Mouse (Mus musculus) embryonic facial prominence, embryonic 15.5 days (tissue): ENCODE results near the gene Daam2. TPM values are rescaled to one million over a fixed set of nuclear protein-coding genes. Genes with fewer than 3 reads are reported as not detected.

Source experiments
- ATAC-seq: fragments of 200-750 bp; cut with Nextera tagmentation; 2 replicates; pipeline ENCODE4 v1.8.0; 2017; ENCODE audit warnings: low read depth, moderate TSS enrichment; ENCODE audit not compliant: insufficient number of reproducible peaks, low FRiP score, low TSS enrichment
- H3K27ac ChIP-seq: fragments of 300-500 bp; sonication (generic); replicated peaks from 2 replicates; pipeline ENCODE4 v1.5.1; 2015; ENCODE audit warnings: mild to moderate bottlenecking, inconsistent platforms
- H3K27me3 ChIP-seq: fragments of 300-500 bp; sonication (generic); 2 replicates; pipeline ENCODE4 v1.6.1; 2015; ENCODE audit warnings: inconsistent platforms
- H3K36me3 ChIP-seq: fragments of 300-500 bp; sonication (generic); 2 replicates; pipeline ENCODE4 v1.6.1; 2015; ENCODE audit warnings: mild to moderate bottlenecking, inconsistent platforms
- H3K4me1 ChIP-seq: fragments of 300-500 bp; sonication (generic); 2 replicates; pipeline ENCODE4 v1.6.1; 2015; ENCODE audit warnings: inconsistent platforms
- H3K4me2 ChIP-seq: fragments of 300-500 bp; sonication (generic); replicated peaks from 2 replicates; pipeline ENCODE4 v1.6.1; 2015; ENCODE audit warnings: mild to moderate bottlenecking, inconsistent platforms
- H3K4me3 ChIP-seq: fragments of 300-500 bp; sonication (generic); replicated peaks from 2 replicates; pipeline ENCODE4 v1.5.1; 2015; ENCODE audit warnings: mild to moderate bottlenecking, inconsistent platforms
- H3K9ac ChIP-seq: fragments of 300-500 bp; sonication (generic); 2 replicates; pipeline ENCODE4 v1.6.1; 2015; ENCODE audit warnings: inconsistent platforms
- H3K9me3 ChIP-seq: fragments of 300-500 bp; sonication (generic); replicated peaks from 2 replicates; pipeline ENCODE4 v1.6.1; 2016; ENCODE audit warnings: inconsistent platforms
- WGBS: fragments of 180-500 bp; shearing (Covaris S2); methylation state at CpG from one replicate; pipeline ENCODE4 v1.1.7; 2015; 5-methylcytosine and 5-hydroxymethylcytosine counted together
- polyA plus RNA-seq: library from polyadenylated mRNA; unstranded; fragments of >200 nt; fragmentation: Nextera tagmentation; extraction: Ambion mirVana; gene quantifications from 2 replicates; pipeline ENCODE4 v1.2.1, GENCODE M21; 2015

The Daam2 gene
- polyA plus RNA-seq, 1 experiment from 2014 or later, result 13.1 TPM

DNA sequence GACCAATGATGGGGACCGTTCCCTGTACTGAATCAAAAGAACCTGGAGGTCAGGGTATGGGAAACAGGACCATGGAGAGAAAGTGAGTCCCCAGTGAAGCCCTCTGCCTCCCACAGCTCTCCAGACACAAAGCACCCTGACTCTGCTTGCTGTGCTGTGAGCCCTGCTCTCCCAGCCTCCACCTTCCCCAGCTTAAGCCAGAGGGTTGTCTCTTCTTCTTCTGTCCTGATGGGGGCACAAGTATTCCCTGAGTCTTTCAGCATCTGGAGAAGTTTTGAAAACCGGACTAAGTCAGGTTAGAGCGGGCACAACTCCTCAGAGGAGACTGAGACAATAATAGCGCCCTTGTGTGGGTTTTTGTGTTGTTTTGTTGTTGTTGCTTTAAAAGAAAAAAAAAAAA is 2.2 kb downstream of the Daam2 start:
- Histone ChIP-seq H3K36me3 (no peaks in the 10 kb centered on the region), H3K27me3 (no peaks in the 10 kb centered on the region), H3K4me1 (peaks cover 14% of the 10 kb centered on the region), H3K9ac (no peak overlapping the region), H3K4me3 (peak overlapping the region; percentile 61), H3K9me3 (no peaks in the 10 kb centered on the region), H3K27ac (peak overlapping the region; percentile 95), H3K4me2 (peak overlapping the region; percentile 75)
- WGBS, result 35% methylated on average over 4 of the region's 4 CpGs
- ATAC-seq, result no peak

- Histone ChIP-seq H3K27ac (no peak overlapping the region), H3K4me1 (peaks cover 14% of the 10 kb centered on the region), H3K4me2 (no peak overlapping the region)
These were observed 4.3 kb downstream of the Daam2 start for GRCm38 (mm10) chr17:49559786-49560289.

GRCm38 (mm10) chr17:49556169-49556568 is 8.0 kb downstream of the Daam2 start:
- no peaks in the 10 kb centered on the region for H3K36me3 ChIP-seq
- no peaks in the 10 kb centered on the region for H3K27me3 ChIP-seq
- H3K27ac ChIP-seq, result no peak overlapping the region
- no peak overlapping the region for H3K4me3 ChIP-seq
- WGBS, result 83% methylated on average over 3 of the region's 3 CpGs
- peaks cover 9% of the 10 kb centered on the region for H3K4me1 ChIP-seq
- ATAC-seq, result no peak
- H3K9me3 ChIP-seq, result no peaks in the 10 kb centered on the region
- no peak overlapping the region for H3K4me2 ChIP-seq
- H3K9ac ChIP-seq, result no peak overlapping the region

More at GRCm38 (mm10) chr17:49559786-49560289, 4.3 kb downstream of the Daam2 start:
- 22% methylated on average over 5 of the region's 5 CpGs for WGBS
- Histone ChIP-seq H3K9ac (no peak overlapping the region), H3K4me3 (no peak overlapping the region), H3K27me3 (no peaks in the 10 kb centered on the region), H3K36me3 (no peaks in the 10 kb centered on the region), H3K9me3 (no peaks in the 10 kb centered on the region)
- no peak for ATAC-seq

GRCm38 (mm10) chr17:49551991-49552390 is 12.2 kb downstream of the Daam2 start:
- Histone ChIP-seq H3K4me3 (no peak overlapping the region), H3K4me1 (no peaks in the 10 kb centered on the region; the same call in 1 of the 2 replicates), H3K9ac (no peak overlapping the region), H3K4me2 (no peak overlapping the region), H3K27ac (no peak overlapping the region), H3K27me3 (no peaks in the 10 kb centered on the region), H3K36me3 (peaks cover 7% of the 10 kb centered on the region; the same call in 1 of the 2 replicates), H3K9me3 (no peaks in the 10 kb centered on the region)
- 67% methylated on average over 7 of the region's 7 CpGs for WGBS
- ATAC-seq, result no peak

- no peak overlapping the region for H3K4me2 ChIP-seq
- H3K4me1 ChIP-seq, result no peaks in the 10 kb centered on the region; the same call in 1 of the 2 replicates
- peaks cover 7% of the 10 kb centered on the region; the same call in 1 of the 2 replicates for H3K36me3 ChIP-seq
- WGBS, result 82% methylated on average over 2 of the region's 2 CpGs
- H3K27me3 ChIP-seq, result no peaks in the 10 kb centered on the region
- no peak for ATAC-seq
- H3K27ac ChIP-seq, result no peak overlapping the region
- H3K4me3 ChIP-seq, result no peak overlapping the region
- H3K9ac ChIP-seq, result no peak overlapping the region
- H3K9me3 ChIP-seq, result no peaks in the 10 kb centered on the region
These were observed 12.7 kb downstream of the Daam2 start for GRCm38 (mm10) chr17:49551465-49551864.

DNA sequence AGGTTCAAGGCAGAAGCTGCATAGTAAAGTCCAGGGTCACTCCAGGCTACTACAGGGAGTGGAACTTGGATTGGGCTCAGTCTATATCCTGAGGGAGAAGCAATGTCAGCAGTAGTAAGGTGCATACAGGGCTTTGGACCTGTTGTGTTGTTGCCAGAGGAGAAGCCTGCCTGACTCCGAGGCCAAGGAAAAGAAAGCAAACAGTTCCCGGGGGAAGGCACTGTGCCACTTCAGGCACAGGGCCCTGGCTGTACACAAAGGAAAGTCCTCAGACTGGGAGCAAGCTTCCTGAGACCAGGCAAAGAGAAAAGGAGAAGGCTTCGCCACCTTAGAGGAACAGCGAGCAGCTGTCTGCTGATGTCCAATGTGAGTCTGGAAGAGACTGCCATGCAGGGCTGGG is 18.1 kb downstream of the Daam2 start:
- H3K9ac ChIP-seq, result no peak overlapping the region
- no peak overlapping the region for H3K4me3 ChIP-seq
- no peak overlapping the region for H3K27ac ChIP-seq
- no peaks in the 10 kb centered on the region for H3K27me3 ChIP-seq
- no peak for ATAC-seq
- peaks cover 7% of the 10 kb centered on the region; the same call in 1 of the 2 replicates for H3K36me3 ChIP-seq
- no peak overlapping the region for H3K4me2 ChIP-seq
- no peaks in the 10 kb centered on the region for H3K9me3 ChIP-seq
- 76% methylated on average over 4 of the region's 4 CpGs for WGBS
- peaks cover 18% of the 10 kb centered on the region for H3K4me1 ChIP-seq

- Histone ChIP-seq H3K4me2 (no peak overlapping the region), H3K9ac (no peak overlapping the region), H3K4me1 (peaks cover 24% of the 10 kb centered on the region), H3K36me3 (peaks cover 5% of the 10 kb centered on the region; the same call in 1 of the 2 replicates), H3K27me3 (no peaks in the 10 kb centered on the region), H3K4me3 (no peak overlapping the region), H3K9me3 (no peaks in the 10 kb centered on the region), H3K27ac (no peak overlapping the region)
- WGBS, result 80% methylated on average over 4 of the region's 4 CpGs
- ATAC-seq, result no peak
These were observed 18.7 kb downstream of the Daam2 start for GRCm38 (mm10) chr17:49545424-49545823.

DNA sequence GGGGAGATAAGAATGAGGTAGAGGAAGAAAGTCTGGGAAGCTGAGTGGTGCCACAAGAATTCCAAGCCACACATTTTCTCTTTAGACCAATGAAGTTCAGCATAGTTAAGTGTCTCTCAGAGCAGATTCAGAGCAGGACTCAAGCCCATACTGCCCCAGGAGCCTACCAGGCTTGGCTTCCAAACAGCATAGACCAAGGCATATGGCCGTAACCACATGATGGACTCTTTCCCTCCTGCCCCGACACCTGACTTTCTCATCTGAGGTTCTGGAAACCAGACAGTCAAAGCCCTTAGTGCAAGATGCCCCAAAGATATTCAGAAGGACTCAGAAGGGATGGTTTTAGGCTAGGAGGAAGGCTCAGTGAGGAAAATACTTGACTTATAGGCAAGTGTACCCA is 19.6 kb downstream of the Daam2 start:
- peaks cover 32% of the 10 kb centered on the region for H3K4me1 ChIP-seq
- H3K27ac ChIP-seq, result no peak overlapping the region
- no peaks in the 10 kb centered on the region for H3K9me3 ChIP-seq
- H3K4me2 ChIP-seq, result no peak overlapping the region
- peaks cover 2% of the 10 kb centered on the region; the same call in 1 of the 2 replicates for H3K36me3 ChIP-seq
- H3K27me3 ChIP-seq, result no peaks in the 10 kb centered on the region
- ATAC-seq, result no peak
- H3K9ac ChIP-seq, result no peak overlapping the region
- H3K4me3 ChIP-seq, result no peak overlapping the region
- 94% methylated on average over 2 of the region's 2 CpGs for WGBS

- Histone ChIP-seq H3K4me2 (peak overlapping the region; percentile 12; the same call in 1 of the 2 replicates), H3K27ac (peak overlapping the region; percentile 81)
- peak; percentile 30; the same call in 1 of the 2 replicates for ATAC-seq
These were observed 23.4 kb downstream of the Daam2 start for GRCm38 (mm10) chr17:49540706-49541105.

DNA sequence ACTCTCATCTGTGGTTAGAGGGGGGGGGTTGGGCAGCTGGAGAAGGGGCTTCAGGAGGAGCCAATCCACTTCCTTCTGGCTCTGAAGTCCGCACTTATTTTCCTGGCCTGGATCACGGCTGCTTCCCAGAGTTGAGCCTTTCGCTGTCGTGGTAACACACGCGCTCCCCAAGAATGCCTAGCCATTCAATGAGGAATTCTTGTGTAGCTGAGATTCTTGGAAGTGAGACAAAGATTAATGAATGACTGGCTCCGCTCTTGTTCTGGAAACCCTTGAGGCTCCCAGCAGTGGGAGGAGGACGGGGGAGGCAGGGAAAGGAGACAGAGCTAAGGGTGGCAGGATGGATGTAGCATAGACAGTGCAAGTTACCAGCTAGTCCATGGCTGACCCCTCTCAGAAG is 24.9 kb downstream of the Daam2 start:
- Histone ChIP-seq H3K9me3 (no peaks in the 10 kb centered on the region), H3K4me2 (no peak overlapping the region), H3K4me3 (no peak overlapping the region), H3K36me3 (no peaks in the 10 kb centered on the region), H3K9ac (no peak overlapping the region), H3K27ac (peak overlapping the region; percentile 11; the same call in 1 of the 2 replicates), H3K27me3 (no peaks in the 10 kb centered on the region), H3K4me1 (peaks cover 49% of the 10 kb centered on the region)
- WGBS, result 19% methylated on average over 8 of the region's 8 CpGs
- peak; percentile 45 for ATAC-seq

More at GRCm38 (mm10) chr17:49540706-49541105, 23.4 kb downstream of the Daam2 start:
- no peaks in the 10 kb centered on the region for H3K9me3 ChIP-seq
- H3K36me3 ChIP-seq, result no peaks in the 10 kb centered on the region
- H3K4me3 ChIP-seq, result no peak overlapping the region
- H3K27me3 ChIP-seq, result no peaks in the 10 kb centered on the region
- WGBS, result 33% methylated on average over 14 of the region's 14 CpGs
- peaks cover 42% of the 10 kb centered on the region for H3K4me1 ChIP-seq
- H3K9ac ChIP-seq, result no peak overlapping the region

GRCm38 (mm10) chr17:49535580-49535979 is 28.6 kb downstream of the Daam2 start:
- ATAC-seq, result no peak
- WGBS, result 53% methylated on average over 4 of the region's 4 CpGs
- H3K4me1 ChIP-seq, result peaks cover 30% of the 10 kb centered on the region
- no peaks in the 10 kb centered on the region for H3K27me3 ChIP-seq
- H3K27ac ChIP-seq, result 0 out of 2 replicates have a peak overlapping the region, but pooled peaks have one; percentile 39
- H3K4me2 ChIP-seq, result no peak overlapping the region
- H3K9me3 ChIP-seq, result no peaks in the 10 kb centered on the region
- H3K4me3 ChIP-seq, result no peak overlapping the region
- H3K36me3 ChIP-seq, result peaks cover 2% of the 10 kb centered on the region; the same call in 1 of the 2 replicates
- H3K9ac ChIP-seq, result no peak overlapping the region

DNA sequence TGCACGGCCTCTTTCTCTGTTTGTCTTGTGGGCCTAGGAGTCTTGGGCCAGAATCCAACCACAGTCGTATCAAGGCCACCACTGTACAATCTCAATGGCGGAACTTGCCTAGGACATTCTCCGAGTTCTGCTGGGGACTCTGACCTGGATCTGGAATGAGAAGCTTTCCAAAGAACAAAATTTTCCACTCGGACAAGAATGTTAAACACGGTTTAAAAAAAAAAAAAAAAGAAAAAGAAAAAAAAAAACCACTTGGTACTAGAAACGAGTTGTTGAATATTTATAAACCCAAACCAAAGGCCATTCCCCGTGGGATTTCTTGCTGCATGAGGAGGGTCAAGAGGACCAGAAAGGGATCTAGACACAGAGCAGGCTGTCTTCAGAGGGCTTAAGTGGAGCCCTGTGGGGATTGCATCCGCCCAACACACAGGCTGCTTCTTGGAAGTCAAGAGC is 29.9 kb downstream of the Daam2 start:
- no peak overlapping the region for H3K4me3 ChIP-seq
- no peak overlapping the region for H3K27ac ChIP-seq
- WGBS, result 63% methylated on average over 9 of the region's 9 CpGs
- H3K4me1 ChIP-seq, result peaks cover 18% of the 10 kb centered on the region
- H3K4me2 ChIP-seq, result no peak overlapping the region
- no peak overlapping the region for H3K9ac ChIP-seq
- no peak for ATAC-seq
- H3K9me3 ChIP-seq, result no peaks in the 10 kb centered on the region
- no peaks in the 10 kb centered on the region for H3K27me3 ChIP-seq
- H3K36me3 ChIP-seq, result peaks cover 2% of the 10 kb centered on the region; the same call in 1 of the 2 replicates
